Mouse (Mus musculus): ENCODE results near the gene Btbd10.

GRCm38 (mm10) chr7:113272338-113272997, 96.7 kb downstream of the Btbd10 start:
- TF ChIP-seq GATA1 (IDR thresholded peaks at IDR 0.05; ENCODE audit: borderline replicate concordance, low read length) (no peak), FLI1 (IDR thresholded peaks at IDR 0.05; ENCODE audit: low read length) (no peak)
